Mouse (Mus musculus) heart, adult 2 months (tissue): ENCODE measurements around the gene Lrrn4cl.

Experiments
- CTCF ChIP-seq: fragments of 200-600 bp; IDR thresholded peaks from 2 replicates; pipeline ENCODE4 v1.8.1; 2022; ENCODE audit warnings: antibody characterized with exemption, mild to moderate bottlenecking, moderate library complexity
- EP300 ChIP-seq: fragments of 200-500 bp; IDR thresholded peaks from 2 replicates; pipeline ENCODE4 v1.6.1; 2011; ENCODE audit warnings: low read depth, low read length, control low read depth; ENCODE audit not compliant: insufficient read depth

DNA sequence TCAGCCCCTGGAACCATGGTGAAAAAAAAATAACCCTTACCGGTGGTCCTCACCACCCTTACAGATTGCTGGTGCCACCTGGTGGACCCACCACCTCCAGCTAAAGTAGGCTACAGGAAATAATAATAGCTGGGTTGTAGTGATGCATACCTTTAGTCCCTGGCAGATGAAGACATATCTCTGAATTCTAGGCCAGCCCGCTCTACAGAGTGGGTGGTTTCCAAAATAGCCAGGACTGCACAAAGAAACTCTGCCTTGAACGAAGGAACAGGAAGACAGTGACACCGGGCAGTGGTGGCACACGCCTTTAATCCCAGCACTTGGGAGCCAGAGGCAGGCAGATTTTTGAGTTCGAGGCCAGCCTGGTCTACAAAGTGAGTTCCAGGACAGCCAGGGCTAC lies 13.7 kb downstream of the Lrrn4cl start:
- TF ChIP-seq EP300 (no peak), CTCF (no peak)
